Mouse (Mus musculus): Measurements from ENCODE around the gene Tcap.

Tcap gene

DNA sequence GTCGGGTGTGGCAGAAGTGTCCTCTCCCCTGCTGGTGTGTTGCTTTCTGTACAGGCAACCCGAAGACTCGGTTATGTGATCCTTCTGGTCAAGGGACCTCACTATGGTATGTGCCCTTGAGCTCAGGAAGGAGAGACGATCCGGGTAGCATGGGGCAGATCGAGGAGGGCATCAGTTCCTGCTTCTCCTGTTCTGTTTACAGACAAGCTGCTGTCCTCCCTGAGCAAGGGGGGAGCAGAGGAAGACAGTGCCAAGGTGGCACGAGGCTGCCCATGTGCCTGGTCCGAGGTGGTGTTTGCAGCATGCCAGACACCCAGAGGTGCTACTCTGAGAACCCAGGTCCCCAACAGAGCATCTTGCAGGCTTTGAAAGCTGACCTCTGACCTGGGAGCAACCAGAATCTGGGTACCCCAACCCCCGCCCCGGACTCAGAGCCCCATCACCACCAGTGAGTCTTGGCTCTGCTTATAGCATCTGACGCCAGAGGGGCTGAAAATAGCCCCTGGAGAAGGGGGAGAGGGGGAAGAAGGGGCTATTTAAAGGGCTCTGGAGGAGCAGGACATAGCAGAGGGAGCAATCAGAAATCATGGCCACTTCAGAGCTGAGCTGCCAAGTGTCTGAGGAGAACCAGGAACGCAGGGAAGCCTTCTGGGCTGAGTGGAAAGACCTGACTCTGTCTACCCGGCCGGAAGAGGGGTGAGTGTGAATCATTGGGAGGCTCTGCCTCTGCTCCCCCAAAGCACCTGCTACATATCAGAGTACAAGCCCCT lies at the start of gene Tcap:
Gene Tcap (plus strand): TSS at position 551 of the 770 bp plus-strand sequence.
- no peak for DNase-seq (ENCODE audit: low read depth in 2 of 2, low spot score in 2 of 2)

DNA sequence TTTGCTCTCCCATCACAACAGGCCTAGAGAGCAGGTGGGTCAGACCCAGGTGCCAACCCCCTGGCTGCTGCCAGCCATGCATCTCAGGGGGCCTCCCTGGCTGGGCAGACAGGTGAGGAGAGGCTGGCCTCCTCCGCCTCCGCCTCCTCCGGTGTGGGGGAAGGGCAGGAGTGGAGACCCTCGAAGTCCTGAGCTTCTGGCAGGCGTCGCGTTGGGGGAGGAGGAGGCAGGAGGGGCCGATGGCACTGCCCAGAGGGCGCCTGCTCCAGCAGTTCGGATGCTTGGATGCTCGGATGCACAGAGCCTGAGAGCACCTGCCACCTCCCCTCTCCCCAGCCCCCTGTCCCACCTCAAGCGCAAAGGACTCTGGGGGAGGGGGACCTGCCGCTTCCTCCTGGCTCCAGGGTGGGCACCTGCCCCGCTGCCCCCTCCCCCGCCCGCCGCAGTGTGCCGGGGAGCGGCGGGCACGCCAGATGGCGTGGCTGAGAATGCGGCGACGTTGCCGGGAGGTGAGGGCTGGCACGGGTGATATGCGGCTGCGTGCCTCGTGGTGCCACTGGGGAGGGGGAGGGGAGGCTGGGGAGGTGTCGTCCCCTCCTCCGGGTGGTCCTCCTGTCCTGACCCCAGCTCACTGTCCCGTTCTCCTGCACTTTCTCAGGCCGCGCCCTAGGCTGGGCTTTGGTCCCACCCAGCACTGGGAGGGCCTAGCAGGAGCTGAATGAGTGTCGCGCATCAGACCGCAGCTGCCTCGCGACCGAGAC lies 49.5 kb upstream of the Tcap start:
- no peak for DNase-seq (ENCODE audit: low read depth in 2 of 2, low spot score in 2 of 2)

DNA sequence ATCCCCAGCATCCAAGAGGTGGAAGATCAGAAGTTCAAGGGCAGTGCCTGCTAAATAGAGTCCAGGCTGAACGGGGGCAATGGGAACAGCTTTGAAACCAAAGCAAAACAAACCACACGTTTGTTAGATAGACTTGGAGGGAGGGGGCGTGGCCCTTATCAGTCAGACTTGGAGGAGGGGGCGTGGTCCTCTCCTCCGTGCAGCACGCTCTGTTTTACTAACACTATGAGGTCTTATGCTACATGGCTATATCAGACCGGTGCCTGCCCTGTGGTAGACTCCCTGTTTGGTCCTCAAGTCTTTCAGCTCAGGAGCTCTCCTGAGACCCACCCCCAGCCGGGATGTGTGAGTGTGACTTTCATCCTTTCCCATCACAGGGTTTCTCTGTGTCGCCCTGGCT lies 48.4 kb upstream of the Tcap start:
- no peak for DNase-seq (ENCODE audit: low read depth in 2 of 2, low spot score in 2 of 2)

DNA sequence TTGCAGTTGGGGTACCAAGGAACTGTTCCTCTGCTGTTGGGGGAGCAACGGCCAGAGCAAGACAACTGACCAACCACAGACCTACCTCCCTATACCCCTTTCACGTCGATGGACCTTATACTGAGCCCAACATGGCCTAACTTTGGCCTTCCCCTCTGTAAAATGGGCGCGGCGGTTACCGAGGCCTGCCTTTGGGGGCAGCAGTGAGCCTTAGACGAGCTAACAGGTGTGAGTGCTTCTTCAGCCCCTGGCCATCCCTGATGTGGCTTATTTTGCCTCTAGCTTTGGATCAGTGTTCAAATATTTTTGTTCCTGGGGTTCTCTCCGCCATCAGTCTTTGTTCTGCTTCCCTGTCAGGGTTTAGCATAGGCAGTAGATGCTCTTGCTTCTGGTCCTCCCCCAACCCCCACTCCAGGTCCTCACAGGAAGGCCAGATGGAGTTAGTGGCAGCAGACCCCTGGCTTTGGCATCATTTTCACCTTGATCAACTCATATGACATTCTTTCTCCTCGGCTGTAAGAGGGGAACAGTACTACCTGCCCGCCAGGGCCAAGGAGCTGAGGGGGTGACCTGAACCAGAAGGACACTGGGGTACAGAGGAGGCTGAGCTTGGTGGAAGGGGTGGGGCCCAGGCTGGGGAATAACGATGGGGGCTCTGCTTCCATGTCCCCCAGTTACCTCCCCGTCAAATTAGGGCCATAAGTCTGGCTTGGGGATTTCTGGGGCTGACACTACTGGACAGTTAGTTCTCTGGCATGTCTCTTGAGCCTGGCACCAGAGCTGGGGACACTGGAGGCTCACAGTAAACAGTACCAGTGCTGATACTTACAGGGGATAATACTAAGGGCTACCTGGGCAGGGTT lies 47.1 kb upstream of the Tcap start:
- no peak for DNase-seq (ENCODE audit: low read depth in 2 of 2, low spot score in 2 of 2)

DNA sequence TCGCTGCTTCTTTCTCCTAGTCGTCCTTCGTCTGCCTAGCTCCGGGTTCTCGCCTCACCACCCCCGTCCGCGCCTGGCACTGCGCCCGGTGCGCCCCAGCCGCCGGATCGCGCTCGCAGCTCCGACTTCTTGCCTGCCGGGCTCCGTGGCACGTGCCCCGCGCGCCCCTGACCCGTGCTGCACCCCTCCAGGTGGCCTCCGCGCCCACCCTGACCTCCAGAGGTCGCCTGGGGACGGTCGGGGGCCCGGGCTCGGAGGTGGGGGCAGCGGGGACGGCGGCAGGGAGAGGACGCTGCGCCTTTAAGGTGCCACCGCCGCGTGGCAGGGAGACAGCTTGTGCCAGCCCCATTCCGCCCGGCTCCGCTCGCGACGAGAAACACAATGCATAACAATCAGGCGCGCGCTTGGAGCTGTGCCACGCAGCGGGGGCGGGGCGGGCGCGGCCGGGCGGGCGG lies 45.1 kb upstream of the Tcap start:
- DNase-seq (ENCODE audit: low read depth in 2 of 2, low spot score in 2 of 2) = no peak

DNA sequence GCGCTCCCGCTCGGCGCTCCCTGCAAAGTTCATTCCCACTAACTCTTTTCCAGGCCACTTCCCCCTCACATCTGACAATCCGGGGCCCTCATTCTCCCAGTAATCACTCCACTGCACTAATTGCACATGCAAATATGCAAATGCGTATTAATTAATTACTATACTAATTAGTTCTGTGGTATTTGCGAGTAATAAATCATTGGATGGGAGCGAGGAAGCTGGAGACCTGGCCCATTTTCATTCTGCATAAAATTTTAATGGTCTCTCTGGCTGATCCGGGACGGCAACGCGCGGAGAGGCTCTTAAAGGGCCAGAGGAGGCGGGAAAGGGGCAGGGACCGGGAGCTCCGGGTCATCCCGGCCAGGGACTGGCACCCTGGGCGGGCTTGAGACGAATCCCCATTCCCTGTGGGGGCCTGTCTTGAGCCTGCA lies 44.5 kb upstream of the Tcap start:
- no peak for DNase-seq (ENCODE audit: low read depth in 2 of 2, low spot score in 2 of 2)

DNA sequence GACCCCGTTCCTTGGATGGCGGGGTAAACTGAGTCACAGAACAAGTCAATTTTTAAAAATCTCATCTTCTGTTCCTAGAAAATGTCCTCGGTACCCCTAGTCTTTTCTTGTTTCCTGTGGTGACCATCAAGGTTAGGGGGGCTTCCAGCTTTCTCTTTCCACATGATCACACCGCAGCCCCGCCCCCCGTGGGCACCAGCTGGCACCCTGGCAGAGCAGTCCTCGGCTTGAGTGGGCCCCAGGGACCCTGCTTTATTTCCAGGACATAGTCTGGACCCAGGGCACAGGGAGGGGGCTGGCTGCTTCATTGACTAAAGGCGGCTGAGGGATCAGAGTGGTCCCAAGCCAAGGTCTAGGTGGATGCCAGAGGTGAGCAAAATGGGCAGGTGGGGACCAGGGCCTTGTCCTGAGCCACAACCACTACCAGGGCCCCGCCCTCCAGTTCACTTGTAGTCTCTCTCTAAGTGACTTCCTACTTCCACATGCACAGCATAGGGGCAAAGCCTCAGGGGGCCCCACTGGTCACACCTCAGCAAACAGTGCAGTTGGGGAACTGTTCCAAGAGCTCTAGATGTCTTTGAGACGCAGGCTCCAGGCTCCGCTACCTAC lies 43.8 kb upstream of the Tcap start:
- no peak for DNase-seq (ENCODE audit: low read depth in 2 of 2, low spot score in 2 of 2)

DNA sequence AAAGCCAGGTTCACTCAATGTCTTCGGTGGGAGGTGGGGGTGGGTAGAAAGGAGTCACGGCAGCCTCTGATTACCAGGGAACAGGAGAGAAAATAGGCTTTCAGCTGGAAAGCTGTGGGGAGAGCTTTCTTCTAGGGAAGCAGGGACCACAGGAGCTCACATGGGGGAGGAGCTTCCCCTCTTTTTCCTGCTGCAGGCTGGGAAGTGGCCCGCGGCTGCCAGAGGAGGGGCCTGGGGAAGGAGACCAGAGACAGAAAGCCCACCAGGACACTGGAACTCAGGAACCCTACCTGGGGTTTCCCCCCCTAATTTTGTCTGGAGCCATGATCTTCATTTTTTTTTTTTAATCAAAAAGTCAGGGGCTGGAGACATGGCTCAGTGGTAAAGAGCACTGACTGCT lies 43.0 kb upstream of the Tcap start:
- DNase-seq (ENCODE audit: low read depth in 2 of 2, low spot score in 2 of 2) = no peak

DNA sequence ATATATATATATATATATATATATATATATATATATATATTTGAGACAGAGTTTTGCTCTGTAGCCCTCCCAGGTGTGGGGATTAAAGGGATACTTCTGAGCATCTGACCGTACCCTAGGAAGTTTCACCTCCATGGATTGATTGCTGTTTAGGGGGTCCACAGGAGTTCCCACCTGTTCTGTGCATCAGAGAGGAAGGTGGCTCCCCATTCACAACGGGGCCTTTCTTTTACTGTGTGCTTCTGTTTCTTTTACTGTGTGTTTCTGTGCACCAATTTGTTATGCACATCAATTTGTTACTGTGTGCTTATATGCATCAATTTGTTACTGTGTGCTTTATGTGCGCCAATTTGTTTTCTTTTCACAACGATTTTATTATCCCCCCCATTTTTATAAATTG lies 42.4 kb upstream of the Tcap start:
- no peak for DNase-seq (ENCODE audit: low read depth in 2 of 2, low spot score in 2 of 2)

DNA sequence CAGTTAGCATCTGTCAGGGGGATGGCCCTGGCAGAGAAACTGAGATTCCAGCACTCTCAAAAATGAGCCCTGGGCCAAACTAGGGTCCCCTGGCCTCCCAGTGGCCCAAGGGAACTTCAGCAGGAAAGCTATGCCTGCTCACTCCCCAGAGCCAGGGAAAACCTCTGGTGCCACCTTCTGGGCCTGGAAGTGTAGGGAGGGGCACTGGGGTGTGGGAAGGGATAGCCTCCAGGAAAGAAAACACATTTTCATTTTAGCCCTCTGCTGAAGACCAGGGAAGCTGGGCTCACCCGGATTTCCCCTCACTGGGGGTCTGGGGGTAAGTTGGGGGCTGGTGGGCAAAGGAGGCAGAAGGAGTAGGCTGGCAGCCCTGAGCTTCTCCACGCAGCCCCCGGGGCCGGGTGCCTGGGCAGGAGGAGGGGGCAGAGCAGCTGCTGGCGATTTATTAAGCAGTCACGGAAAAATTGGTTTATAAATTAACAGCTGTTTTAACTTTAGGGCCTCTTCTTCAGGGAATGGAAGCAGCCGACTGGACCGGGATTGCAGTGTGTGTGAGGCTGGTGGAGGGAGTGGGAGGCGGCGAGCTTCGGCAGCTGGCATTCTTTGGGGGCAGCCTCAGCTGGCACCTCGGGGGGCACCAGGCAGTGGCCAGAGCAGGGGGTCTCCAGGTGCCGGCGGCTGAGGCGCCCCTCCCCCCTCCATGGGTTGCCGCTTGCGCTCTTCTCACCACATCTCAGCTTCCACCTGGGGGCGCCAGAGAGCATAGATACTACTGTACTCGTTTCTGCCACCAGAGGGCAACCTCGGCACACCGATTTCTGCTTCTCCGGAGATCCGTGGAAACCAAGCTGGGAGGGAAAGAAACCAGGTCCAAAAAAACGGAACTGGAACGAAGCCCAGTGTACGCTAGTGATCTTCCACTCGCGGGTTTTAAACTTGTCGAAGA lies 41.3 kb upstream of the Tcap start:
- peak; percentile 89 to 94 for DNase-seq (ENCODE audit: low read depth in 2 of 2, low spot score in 2 of 2)

DNA sequence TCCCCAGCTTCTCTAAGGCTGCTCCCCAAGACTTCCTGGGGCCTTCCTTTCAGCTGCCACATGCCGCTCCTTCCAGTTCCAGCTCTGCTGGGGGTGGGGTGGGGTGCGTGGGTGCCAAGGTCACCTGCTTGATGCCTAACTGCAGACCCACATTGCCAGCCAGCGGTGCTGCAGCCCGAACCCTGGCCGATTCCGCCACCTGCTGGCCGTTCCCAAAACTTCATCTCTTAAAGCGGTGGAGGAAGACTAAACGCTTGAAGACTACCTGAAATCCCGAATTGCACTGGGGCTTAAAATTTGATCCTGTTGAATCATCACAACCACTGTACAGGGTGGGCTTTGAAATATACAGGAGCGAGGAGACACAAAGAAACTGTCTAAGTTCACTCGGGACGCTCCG lies 38.4 kb upstream of the Tcap start:
- peak; percentile 63 to 71 for DNase-seq (ENCODE audit: low read depth in 2 of 2, low spot score in 2 of 2)

DNA sequence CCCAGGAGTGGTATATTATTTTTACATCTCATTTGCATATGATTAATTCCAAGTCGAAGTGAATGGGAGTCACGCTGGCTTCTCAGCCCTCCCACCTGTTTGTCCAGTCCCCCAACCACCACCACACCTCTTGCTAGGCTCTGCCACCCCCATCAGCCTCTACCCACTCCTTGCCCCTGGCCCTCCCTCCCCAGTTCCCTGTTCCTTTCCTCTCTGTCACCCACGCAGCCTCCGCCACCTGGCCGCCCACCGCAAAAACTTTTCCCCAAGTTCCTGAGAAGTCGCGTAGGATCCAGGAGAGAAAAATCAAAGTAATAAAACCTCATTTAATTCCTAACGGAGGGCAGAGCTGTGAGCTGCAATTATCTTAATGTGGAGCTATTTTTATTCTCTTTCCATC lies 37.4 kb upstream of the Tcap start:
- no peak for DNase-seq (ENCODE audit: low read depth in 2 of 2, low spot score in 2 of 2)

DNA sequence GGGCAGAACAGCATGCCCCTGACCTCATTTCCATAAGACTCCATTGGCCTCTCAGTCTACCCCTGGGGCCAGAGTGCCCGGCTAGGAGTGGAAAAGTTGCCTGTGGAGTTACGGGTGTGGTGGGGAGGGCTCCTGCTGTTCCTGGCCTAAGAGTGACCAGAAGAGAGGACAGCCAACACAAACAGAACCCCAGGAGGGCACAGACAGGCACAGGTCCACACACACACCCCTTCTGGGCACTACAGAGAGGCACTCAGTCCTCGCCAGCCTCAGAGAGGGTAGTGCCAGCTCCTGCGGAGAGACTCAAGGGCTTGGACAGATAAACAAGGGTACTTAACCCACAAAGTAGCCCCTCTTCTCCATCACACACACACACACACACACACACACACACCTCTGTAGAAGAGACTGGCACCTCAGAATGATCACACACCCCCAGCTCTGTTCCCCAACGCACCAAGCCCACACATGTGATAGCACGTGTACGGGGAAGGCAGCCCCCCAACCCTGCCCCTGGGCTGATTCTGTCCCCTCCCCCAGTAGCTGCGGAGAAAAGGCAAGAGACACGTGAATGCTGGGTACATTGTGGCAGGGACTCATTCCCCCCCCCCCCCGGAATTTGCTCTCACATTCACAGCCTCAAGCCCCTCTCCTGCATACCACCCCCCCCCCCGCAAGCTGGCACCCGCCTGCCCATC lies 36.1 kb upstream of the Tcap start:
- DNase-seq (ENCODE audit: low read depth in 2 of 2, low spot score in 2 of 2) = no peak

DNA sequence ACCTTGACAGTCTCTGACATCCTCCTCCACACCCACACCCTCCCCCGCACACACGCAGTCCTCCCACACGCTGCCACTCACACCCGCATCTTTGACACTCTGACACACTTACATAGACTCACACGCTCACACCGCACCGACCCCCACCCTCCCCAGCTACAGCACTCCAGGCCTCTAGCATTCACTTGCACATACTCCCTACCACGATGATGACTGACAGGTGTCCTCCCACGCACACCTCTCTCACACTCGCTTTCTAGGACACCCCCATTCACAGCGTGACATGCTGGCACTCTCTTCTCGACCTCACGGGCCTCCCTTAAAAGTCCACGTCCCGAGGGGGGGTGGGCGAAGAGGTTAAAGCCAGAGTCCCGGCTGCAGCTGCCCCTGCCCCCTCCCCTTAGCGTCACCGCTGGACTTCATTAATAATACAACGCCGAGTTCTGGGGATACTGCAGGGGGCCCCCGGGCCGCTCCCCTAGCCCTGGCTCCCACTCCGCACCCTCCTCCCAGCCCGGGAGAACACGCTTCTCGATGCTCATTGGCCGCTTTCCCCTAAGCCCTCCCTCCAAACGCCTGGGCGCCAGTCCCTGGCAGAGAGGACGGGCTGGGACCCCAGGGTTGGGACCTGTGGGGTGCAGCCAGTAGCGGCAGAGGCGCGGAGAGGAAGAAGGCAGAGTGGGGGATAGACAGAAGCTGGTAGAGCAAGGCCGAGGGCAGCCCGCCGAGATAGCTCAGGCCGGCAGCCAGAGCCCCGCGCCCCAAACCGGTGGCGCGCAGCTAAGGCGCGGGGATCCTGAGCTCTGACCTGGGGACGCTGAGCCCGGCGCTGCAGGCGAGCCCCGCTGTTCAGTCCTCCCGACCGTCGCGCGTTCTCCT lies 35.3 kb upstream of the Tcap start, which contains the start of gene Ppp1r1b:
Gene Ppp1r1b (plus strand): TSS at position 322 of the 879 bp plus-strand sequence.
- DNase-seq (ENCODE audit: low read depth in 2 of 2, low spot score in 2 of 2) = peak in 1 of 2 experiments; percentile 55

DNA sequence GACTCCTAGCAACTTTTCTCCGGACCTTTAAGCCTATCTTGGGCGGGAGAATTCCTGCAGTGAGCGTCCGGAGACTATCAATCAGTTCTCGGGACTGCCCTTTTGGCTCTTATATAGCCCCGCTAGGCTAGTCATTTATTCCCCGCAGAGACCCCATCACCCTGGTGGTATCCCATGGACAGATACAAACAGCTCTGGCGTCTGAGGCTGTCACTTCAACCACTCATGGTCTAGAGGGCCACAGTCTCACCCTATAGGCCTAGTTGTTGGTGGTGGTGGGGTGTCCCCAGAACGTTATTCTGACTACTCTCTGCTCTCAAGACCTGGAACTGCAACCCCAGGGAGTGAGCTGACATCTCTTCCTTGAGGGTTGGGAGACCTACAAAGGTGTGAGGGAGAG lies 34.3 kb upstream of the Tcap start:
- no peak for DNase-seq (ENCODE audit: low read depth in 2 of 2, low spot score in 2 of 2)

DNA sequence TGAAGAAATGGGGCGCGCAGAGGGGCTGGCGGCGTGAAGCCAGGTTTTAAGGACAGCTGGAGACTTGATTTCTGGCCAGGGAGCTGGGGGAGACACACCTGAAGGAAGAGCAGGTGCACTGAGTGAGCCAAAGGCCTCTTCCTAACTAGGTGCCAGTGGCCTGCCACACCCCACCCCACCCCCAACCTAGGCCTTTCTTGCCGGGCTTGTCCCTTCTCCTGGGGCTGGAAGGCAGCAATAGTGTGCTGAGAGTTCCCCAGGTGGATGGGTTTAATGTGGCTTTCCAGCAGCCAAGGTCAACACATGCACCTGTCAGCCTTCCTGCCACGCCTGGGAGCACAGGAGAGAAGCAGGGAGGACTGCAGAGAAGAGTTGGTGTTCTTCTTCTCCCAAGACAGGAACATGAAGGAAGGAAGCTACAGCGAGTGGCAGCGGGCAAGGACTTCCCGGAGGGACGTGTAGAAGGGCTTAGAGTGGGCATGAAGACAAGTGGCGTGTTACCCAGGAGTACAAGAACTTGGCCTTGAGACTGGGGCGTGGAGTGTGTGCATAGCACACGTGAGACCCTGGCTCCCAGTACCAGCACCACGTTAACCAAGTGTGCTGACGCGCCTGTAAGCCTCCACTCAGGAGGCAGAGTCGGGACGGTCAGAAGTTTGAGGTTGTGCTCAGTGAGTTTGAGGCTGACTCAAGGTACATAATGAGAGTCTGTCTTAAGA lies 31.2 kb upstream of the Tcap start:
- no peak for DNase-seq (ENCODE audit: low read depth in 2 of 2, low spot score in 2 of 2)

DNA sequence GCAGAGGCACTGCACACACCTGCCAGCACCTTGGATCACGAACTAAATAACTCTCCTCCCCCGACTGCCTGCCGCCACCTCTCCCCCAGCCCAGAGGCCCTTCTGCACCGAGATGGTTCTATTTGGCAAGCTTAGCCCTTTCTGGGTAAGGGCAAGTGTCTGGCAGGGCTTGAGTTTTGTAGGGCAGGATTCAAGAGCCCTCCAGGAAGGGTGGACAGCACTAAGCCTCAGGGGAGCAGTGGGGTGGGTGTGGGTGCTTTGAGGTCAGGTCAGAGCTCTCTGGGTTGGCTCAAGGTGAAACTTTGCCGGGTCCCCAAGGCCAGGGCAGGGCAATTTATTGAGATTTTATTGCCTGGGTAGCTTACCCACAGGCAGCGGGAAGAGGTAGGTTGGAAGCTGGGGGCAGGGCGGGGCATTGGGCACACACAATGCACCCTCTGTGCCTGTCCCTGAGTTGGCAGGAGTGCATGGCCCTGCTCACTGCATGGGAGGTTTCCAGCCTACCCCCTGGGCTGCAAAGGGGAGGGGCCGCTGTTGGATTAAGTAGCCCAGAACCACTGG lies 29.9 kb upstream of the Tcap start:
- no peak for DNase-seq (ENCODE audit: low read depth in 2 of 2, low spot score in 2 of 2)
